Mouse (Mus musculus): ENCODE measurements around the gene Zfp637.
"Not testable (repeated sequence)": the region's sequence is repeated elsewhere in the genome, so short reads cannot be mapped to it uniquely, and the experiment has no call there.

The Zfp637 gene

DNA sequence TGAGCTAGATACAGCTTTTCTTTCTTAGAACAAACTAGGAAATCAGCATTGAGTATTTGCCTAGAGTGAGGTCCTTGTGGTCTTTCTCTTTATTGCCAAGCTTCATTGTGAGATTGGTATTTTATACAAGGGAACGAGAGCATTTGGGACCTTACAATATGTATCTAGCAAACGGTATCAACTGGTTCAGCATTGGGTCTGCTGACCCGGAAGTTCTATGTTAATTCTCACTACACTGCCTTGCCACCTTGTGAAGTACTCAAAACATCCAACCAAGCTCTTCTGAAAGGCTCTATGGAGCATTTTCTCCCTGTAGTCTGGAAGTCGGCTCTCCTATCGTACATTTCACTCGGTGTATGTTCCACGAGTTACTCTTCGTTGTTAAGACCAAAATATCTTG, 22.8 kb downstream of the Zfp637 start:
- DNase-seq (ENCODE audit: low spot score) = no peak

DNA sequence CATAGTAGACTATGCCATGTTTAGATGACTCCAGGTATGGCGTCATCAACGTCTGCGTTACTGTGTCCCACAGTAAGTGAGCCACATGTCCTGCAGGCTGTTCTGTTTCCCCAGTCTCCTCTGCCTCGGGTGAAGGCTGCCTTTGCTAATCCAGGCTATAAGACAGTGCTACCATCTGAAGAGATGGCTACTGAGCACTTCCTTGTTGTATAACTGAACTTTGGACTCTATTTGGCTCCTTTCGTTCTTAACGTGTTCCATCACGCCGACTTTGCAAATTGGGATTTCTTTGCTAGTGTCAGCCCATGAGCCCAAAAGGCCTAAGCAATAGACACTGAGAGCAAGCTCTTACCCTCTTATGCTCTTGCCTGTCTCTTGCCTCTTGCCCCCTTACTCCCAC, 27.2 kb downstream of the Zfp637 start:
- no peak for DNase-seq (ENCODE audit: low spot score)

DNA sequence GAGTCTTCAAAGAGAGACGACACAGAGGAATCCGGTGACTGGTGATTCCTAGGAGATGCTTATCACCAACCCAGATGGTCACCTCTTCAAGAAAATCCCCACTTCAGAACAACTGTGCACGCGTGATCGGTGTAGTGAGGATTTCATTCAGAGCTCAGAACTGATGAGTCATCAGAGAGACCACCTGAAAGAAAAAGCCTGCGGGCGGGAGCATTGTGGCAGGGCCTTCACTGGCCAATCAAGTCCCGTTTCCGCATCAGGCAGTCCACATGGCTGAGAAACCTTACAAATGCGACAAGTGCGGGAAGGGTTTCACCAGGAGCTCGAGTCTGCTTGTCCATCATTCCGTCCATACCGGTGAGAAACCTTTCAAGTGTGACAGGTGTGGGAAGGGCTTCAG, 30.1 kb downstream of the Zfp637 start:
- DNase-seq (ENCODE audit: low spot score) = no peak

DNA sequence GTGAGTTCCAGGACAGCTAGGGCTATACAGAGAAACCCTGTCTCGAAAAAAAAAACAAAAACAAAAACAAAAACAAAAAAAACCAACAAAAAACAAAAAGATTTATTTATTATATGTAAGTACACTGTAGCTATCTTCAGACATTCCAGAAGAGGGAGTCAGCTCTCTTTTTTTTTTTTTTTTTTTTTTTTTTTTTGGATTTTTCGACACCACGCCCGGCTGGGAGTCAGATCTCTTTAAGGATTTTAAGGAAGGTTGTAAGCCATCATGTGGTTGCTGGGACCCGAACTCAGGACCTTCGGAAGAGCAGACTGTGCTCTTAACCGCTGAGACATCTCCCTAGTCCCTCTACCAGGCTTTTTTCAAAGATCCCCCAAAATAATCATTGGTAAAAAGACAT, 32.5 kb downstream of the Zfp637 start:
- DNase-seq (ENCODE audit: low spot score) = not testable (repeated sequence)

DNA sequence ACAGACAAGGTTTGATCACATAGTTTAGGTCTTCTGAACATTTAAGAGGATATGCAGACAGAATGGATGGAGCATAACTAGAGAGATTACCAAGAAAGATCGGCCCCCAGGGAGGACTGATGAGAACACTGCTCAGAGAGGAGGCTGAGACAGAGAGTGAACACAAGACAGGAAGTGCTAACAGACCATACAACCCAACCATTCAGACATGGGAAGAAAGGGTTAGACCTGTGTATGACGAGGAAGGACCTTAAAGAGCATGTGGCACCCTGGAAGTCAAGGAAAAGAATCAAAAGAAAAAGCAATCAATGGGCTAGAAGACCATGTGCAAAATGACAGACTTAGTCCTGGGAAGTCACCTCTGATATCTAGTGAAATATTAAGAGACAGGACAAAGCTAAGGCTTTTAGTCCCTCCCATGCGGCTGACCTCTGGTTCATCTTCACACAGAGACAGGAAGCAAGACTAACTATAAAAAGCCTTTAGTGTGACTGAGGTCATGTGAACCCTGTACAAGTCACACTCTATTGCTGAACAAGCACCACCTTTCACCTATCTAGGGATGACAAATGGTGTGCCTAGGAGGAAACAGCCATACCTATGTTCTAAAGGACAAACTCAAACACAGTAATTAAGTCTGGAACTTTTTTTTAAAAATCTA, 33.8 kb downstream of the Zfp637 start:
- DNase-seq (ENCODE audit: low spot score) = no peak

DNA sequence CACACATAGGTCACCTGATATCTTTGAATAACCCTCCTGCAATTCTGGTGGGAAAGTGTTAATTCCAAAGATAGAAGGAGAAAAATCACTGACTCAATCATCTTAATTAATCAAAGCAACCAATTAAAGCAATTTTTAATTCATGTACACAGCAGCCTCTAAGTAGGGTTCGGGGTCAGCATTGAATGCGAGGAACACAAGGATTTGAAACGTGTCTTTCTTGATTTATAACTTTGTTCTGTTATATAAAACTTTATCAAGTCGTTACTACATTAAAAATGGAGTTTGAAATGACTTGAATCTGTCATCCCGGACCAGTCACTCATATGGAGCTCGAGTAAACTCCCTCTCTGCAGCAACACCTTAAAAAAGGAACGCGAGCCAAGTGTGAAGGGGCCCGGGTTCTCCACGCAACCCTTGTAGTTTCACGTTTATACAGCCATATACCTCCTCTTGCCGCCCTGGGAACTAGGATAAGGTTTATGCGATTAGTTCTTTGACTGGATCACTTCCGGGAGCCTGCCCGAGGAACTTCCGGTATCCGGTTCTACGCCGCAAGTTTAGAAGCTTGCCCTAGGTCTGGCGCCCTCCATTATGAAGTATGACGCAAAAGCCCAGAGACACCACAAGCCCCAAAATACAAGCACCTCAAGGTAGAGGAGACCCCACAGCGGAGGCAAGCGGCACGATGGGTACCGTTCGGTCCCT, 37.9 kb downstream of the Zfp637 start:
- peak; percentile 90 for DNase-seq (ENCODE audit: low spot score)

DNA sequence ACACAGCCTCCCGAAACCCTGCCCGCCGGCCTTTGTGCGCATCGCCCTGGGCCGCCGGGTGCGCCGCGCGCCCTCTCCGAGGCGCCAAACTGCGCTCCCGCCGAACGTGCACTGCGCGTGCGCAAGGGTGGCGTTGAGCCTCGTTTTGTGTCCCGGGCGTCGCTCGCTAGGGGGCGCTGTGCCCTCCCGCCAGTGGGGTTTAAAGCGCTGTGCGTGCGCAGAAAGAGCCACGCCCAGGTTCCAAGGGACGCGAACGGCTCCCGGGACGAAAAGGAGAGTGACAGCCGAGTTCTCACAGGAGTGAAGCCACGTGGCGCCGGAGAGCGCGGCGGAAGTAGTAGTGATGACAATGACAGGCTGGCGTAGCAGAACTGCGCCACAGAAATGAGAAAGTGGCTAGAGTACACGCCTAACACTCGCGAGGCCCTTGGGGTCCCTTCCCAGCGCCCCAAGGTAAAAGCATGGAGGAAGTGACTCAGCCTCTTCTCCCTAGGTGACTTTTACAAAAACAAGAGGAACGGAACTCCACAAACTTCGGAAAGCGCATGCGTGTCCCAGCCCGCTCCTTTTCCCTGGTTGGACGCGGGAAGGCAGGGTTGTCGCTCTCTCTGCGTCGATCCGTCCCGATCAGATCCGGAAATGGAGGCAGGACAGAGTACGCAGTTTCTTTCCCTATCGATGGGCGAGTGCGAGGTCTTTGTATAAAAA, 38.6 kb downstream of the Zfp637 start:
- DNase-seq (ENCODE audit: low spot score) = peak; percentile 99

DNA sequence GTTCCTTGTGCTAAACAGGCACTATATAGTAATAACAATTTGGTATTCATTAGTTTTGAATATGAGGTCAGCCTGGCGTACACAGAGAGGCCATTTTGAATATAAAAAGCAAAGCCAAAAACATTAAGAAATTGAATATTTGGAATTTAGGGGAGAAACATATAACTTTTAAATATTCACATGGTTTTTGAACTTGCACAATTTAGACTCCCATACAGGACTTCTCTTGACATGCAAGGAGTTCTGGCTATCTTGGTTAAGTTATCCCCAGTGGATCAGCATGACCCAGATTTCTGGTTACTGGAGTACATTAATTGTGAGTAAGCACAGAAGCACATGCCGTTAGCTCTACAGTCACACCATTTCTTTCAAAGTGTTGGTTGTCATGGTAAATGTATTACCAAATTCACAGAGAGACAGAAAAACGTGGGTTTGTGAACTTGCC, 39.4 kb downstream of the Zfp637 start:
- DNase-seq (ENCODE audit: low spot score) = no peak

DNA sequence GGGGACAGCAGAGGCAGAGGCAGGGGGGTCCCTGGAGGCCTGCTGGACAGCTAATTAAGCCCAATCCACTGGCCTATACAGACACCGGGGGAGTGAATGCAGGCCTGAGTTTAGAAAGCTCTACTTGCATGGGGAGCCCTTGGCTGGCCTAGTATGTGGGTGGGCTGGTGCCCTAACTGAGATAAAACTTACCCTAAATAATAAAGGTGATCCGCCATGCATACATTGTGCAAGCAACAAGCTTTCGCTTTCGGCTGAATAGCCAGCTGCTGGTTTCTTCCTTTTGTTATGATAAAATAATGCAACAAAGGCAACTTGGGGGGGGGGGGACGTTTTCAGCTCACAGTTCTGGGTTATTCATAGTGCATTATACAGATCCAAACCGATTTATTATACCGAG, 40.2 kb downstream of the Zfp637 start:
- no peak for DNase-seq (ENCODE audit: low spot score)

DNA sequence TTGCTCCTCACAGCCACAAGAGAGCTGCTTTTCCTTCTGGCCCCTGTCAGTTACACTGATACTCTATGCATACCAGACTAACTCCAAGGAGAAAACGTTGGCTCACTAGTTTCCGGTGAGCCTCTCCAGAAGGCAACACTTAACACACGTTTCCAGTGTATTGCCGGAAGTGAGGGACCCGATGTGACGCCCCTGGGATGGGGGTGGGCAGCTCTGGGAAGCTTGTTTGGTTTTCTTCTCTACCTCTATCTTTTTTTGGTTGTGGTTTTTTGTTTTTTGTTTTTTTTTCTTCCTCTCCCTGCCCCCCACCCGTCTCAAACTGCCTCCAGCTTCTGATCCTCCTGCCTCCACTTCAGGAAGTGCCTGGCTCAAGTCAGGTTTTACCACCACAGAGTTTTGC, 41.0 kb downstream of the Zfp637 start:
- DNase-seq (ENCODE audit: low spot score) = no peak

DNA sequence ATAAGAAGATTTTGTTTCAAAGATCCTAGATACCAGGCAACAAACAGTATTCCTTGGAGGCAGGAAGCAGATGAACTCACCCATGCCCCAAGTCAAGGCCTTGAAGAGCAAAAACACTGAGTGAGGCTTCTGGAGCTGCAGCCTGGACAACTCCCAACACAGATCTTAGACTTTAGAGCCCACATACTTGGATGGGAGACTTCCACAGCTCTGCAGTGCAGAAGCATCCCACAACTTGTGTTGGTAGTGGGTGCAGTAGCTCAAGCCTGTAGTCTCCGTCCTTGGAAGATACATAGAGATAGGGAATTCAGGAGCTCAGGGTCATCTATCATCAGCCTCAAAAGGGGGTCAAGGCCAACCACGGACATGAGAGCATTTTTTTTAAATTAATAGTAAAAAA, 45.0 kb downstream of the Zfp637 start:
- DNase-seq (ENCODE audit: low spot score) = no peak

DNA sequence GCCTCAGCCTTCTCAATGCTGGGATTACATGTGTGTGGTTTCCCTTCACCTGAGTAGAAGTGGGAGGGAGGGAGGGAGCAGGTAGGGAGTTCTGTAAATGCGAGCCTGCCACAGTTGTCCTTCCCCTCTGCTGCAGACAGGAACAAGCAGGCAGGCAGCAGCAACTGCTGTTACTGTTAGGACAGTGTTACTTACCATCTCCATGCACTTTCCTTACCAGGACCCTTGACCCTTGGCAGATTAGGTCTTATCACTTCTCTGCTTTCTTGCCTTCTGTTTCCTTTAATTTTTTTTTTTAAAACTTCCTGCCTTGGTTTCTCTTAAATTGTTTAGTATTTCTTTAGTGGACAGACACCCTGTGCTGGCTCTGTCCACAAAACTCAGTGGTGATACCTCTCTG, 47.1 kb downstream of the Zfp637 start:
- DNase-seq (ENCODE audit: low spot score) = no peak

DNA sequence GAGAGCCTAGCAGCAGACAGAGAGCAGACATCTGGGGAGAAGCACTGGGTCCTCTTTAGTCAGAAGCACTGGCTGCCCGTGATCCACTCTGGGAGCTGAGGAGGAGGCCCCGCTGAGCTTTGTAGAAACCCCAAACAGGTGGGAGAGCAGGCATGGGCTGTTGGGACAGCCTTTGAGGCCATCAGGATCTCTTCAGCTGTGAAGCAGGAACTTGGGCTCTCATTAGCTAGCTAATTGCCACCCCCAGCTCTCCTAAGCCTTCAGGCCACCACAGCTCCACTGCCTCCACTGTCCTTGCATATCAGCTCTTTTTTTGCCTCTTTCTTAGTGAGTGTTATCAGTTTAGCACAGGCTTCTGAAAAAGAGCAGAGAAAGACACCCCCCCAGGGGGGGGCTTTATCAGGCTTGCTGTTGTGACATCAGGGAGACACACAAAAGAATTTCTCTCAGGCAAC, 47.7 kb downstream of the Zfp637 start:
- DNase-seq (ENCODE audit: low spot score) = peak; percentile 92

DNA sequence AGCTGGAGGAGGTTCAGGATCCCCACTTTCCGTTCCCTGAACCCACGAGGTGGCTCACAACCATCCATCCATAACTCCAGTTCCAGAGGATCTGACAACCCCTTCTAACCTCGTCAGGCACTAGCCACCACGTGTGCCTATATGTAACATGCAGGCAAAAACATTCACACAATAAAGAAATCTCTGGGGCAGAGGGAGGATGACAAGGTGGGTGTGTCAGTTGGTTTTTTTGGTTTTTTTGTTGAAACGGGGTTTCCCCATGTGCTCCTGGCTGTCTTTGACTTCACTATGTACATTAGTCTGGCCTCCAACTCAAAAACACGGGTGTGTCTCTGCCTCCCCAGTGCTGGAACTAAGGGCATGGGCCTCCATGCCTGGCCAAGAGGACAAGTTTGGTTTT, 49.3 kb downstream of the Zfp637 start:
- no peak for DNase-seq (ENCODE audit: low spot score)

DNA sequence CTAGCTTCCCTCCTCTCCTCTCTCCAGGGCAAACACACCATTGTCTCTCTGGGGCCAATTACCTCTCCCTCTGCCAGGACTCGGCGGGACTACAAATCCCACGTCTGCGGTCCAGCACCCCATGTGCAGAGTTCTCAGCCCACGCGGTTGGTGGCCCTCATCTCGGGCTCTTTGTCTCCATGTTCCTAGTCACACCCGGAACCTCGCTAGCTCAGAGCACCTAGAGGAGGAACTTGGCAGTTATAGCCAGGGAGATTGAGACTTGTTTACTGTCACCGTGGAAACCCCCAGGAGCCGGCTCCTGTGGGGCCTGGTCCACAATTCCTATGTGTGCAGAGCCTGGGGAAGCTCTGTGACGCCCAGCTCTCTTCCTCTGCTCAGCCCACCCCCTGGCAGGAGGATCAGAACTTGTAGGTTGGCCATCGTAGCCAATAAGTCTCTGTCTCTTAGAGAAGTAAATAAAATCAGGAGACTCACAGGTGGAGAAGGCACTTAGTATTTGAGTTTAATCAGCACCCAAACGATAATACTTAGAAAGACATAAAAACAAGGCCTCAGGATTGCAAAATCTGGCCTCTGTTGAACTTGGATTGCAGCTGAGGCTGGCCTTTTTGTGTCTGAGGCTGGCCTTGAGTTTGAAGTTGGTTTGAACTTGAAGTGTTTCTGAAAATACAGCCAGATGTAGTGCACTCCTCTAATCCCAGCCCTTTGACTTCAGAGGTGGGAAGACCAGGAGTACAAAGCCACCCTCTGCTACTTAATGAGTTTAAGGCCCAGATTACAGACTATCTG, 50.6 kb downstream of the Zfp637 start:
- DNase-seq (ENCODE audit: low spot score) = no peak

DNA sequence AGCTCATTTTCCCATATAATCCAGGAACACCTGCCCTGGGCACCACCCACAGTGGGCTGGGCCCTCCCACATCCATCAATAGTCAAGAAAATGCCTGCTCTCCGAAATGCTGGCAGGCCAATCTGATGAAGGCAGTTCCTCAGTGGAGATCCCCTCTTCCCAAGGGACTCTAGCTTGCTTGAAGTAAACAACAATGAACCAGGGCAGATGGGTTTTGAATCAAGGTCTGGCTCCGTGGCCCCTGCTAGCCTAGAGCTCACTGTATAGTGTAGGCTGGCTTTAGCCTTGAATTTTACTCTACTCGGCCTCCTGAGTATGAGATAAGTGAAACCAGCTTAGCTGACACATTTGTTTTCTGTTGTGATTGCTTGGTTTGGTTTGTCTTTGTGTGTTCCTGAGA, 51.4 kb downstream of the Zfp637 start:
- DNase-seq (ENCODE audit: low spot score) = no peak

DNA sequence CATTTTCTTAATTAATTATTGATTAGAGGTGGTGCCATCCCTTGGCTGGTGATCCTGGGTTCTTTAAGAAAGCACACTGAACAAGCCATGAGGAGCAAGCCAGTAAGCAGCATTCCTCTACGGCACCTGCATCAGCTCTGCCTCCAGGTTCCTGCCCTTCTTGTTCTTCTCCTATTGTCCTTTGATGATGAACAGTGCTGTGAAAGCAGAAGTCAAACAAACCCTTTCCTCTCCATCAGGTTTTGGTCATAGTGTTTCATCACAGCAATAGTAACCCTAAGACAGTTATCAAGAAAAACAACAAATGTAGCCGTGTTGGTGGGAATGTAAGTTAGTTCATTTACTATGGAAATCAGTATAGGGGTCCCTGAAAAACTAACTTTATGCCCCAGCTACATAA, 52.5 kb downstream of the Zfp637 start:
- DNase-seq (ENCODE audit: low spot score) = no peak

Measured in c-Kit-positive CD71-positive TER-119-positive erythroid progenitor cells, embryonic 14.5 days (primary cell).